Mouse (Mus musculus): ENCODE results near the gene Olfr186. TPM values are rescaled to one million over a fixed set of nuclear protein-coding genes. Genes with fewer than 3 reads are reported as not detected.
"Not testable (repeated sequence)": the region's sequence is repeated elsewhere in the genome, so short reads cannot be mapped to it uniquely, and the experiment has no call there.

Gene Olfr186
- 0.16 TPM in 1 of 2 replicates, not detected in the other for polyA plus RNA-seq (2015; fragmentation: Nextera tagmentation; extraction: Ambion mirVana)

- no peak within 1 kb of the TSS for H3K9ac ChIP-seq
These were observed at the start of gene Olfr186 for GRCm38 (mm10) chr16:59030191-59030590. Gene Olfr186, minus strand, starts transcription at chr16:59030291.

GRCm38 (mm10) chr16:59077905-59078304 lies 47.8 kb upstream of the Olfr186 start, which contains the start of gene Olfr190:
Gene Olfr190, minus strand, starts transcription at chr16:59078005.
- Histone ChIP-seq H3K4me2 (replicated peaks) (no peak within 1 kb of the TSS), H3K36me3 (no peaks in the 10 kb centered on the region), H3K9ac (no peak within 1 kb of the TSS), H3K4me3 (replicated peaks) (no peak within 1 kb of the TSS), H3K27me3 (no peaks in the 10 kb centered on the region), H3K9me3 (replicated peaks) (no peaks in the 10 kb centered on the region), H3K4me1 (no peaks in the 10 kb centered on the region), H3K27ac (replicated peaks) (no peak within 1 kb of the TSS)
- ATAC-seq (ENCODE audit: insufficient number of reproducible peaks, low FRiP score, low TSS enrichment, low read depth): no peak
- WGBS: 86% methylated on average over 5 of the region's 5 CpGs

More at GRCm38 (mm10) chr16:59030191-59030590, at the start of gene Olfr186:
- Histone ChIP-seq H3K27ac (replicated peaks) (no peak within 1 kb of the TSS), H3K9me3 (replicated peaks) (no peaks in the 10 kb centered on the region), H3K4me3 (replicated peaks) (no peak within 1 kb of the TSS), H3K36me3 (no peaks in the 10 kb centered on the region), H3K4me2 (replicated peaks) (no peak within 1 kb of the TSS), H3K27me3 (no peaks in the 10 kb centered on the region), H3K4me1 (no peaks in the 10 kb centered on the region)
- ATAC-seq (ENCODE audit: insufficient number of reproducible peaks, low FRiP score, low TSS enrichment, low read depth): no peak
- WGBS: 87% methylated on average over 4 of the region's 4 CpGs

- Histone ChIP-seq H3K27ac (replicated peaks) (no peak overlapping the region), H3K9me3 (replicated peaks) (no peaks in the 10 kb centered on the region), H3K4me2 (replicated peaks) (no peak overlapping the region)
These were observed 43.4 kb upstream of the Olfr186 start for GRCm38 (mm10) chr16:59073520-59073919.

GRCm38 (mm10) chr16:59071755-59072154 lies 41.7 kb upstream of the Olfr186 start:
- no peaks in the 10 kb centered on the region for H3K27me3 ChIP-seq
- no peak overlapping the region for H3K9ac ChIP-seq
- no peaks in the 10 kb centered on the region for H3K9me3 ChIP-seq (replicated peaks)
- no peaks in the 10 kb centered on the region for H3K36me3 ChIP-seq
- no peak overlapping the region for H3K27ac ChIP-seq (replicated peaks)
- no peaks in the 10 kb centered on the region for H3K4me1 ChIP-seq
- no peak overlapping the region for H3K4me3 ChIP-seq (replicated peaks)
- no peak for ATAC-seq (ENCODE audit: insufficient number of reproducible peaks, low FRiP score, low TSS enrichment, low read depth)
- no peak overlapping the region for H3K4me2 ChIP-seq (replicated peaks)

More at GRCm38 (mm10) chr16:59073520-59073919, 43.4 kb upstream of the Olfr186 start:
- Histone ChIP-seq H3K9ac (no peak overlapping the region), H3K27me3 (no peaks in the 10 kb centered on the region), H3K4me3 (replicated peaks) (no peak overlapping the region), H3K4me1 (no peaks in the 10 kb centered on the region), H3K36me3 (no peaks in the 10 kb centered on the region)
- no peak for ATAC-seq (ENCODE audit: insufficient number of reproducible peaks, low FRiP score, low TSS enrichment, low read depth)
- WGBS: 84% methylated on average over 1 of the region's 1 CpGs

GRCm38 (mm10) chr16:59062411-59062810 lies 32.3 kb upstream of the Olfr186 start:
- H3K4me2 ChIP-seq (replicated peaks); H3K27me3 ChIP-seq; H3K4me3 ChIP-seq (replicated peaks); H3K27ac ChIP-seq (replicated peaks); H3K36me3 ChIP-seq; ATAC-seq (ENCODE audit: insufficient number of reproducible peaks, low FRiP score, low TSS enrichment, low read depth); H3K9ac ChIP-seq; H3K9me3 ChIP-seq (replicated peaks); H3K4me1 ChIP-seq: not testable (repeated sequence)
- WGBS: 68% methylated on average over 3 of the region's 3 CpGs

GRCm38 (mm10) chr16:59049286-59049685 lies 19.2 kb upstream of the Olfr186 start:
- H3K9me3 ChIP-seq (replicated peaks); H3K4me1 ChIP-seq; H3K27ac ChIP-seq (replicated peaks); H3K36me3 ChIP-seq; H3K27me3 ChIP-seq; H3K4me3 ChIP-seq (replicated peaks); H3K4me2 ChIP-seq (replicated peaks); ATAC-seq (ENCODE audit: insufficient number of reproducible peaks, low FRiP score, low TSS enrichment, low read depth); H3K9ac ChIP-seq: not testable (repeated sequence)
- WGBS: 92% methylated on average over 2 of the region's 2 CpGs

GRCm38 (mm10) chr16:59048860-59049259 lies 18.8 kb upstream of the Olfr186 start:
- WGBS: 66% methylated on average over 1 of the region's 1 CpGs
- no peaks in the 10 kb centered on the region for H3K9me3 ChIP-seq (replicated peaks)

GRCm38 (mm10) chr16:59047579-59047978 lies 17.5 kb upstream of the Olfr186 start:
- Histone ChIP-seq H3K36me3 (no peaks in the 10 kb centered on the region), H3K27me3 (no peaks in the 10 kb centered on the region), H3K4me2 (replicated peaks) (no peak overlapping the region), H3K4me3 (replicated peaks) (no peak overlapping the region), H3K27ac (replicated peaks) (no peak overlapping the region), H3K9me3 (replicated peaks) (no peaks in the 10 kb centered on the region), H3K9ac (no peak overlapping the region), H3K4me1 (no peaks in the 10 kb centered on the region)
- ATAC-seq (ENCODE audit: insufficient number of reproducible peaks, low FRiP score, low TSS enrichment, low read depth): no peak
- 65% methylated on average over 4 of the region's 4 CpGs for WGBS

More at GRCm38 (mm10) chr16:59048860-59049259, 18.8 kb upstream of the Olfr186 start:
- no peak overlapping the region for H3K4me3 ChIP-seq (replicated peaks)
- H3K4me2 ChIP-seq (replicated peaks): no peak overlapping the region
- no peak overlapping the region for H3K27ac ChIP-seq (replicated peaks)
- H3K9ac ChIP-seq: no peak overlapping the region
- no peak for ATAC-seq (ENCODE audit: insufficient number of reproducible peaks, low FRiP score, low TSS enrichment, low read depth)
- no peaks in the 10 kb centered on the region for H3K4me1 ChIP-seq
- no peaks in the 10 kb centered on the region for H3K36me3 ChIP-seq
- no peaks in the 10 kb centered on the region for H3K27me3 ChIP-seq

- no peaks in the 10 kb centered on the region for H3K9me3 ChIP-seq (replicated peaks)
- no peaks in the 10 kb centered on the region for H3K4me1 ChIP-seq
- H3K27me3 ChIP-seq: no peaks in the 10 kb centered on the region
- H3K9ac ChIP-seq: no peak overlapping the region
- no peak for ATAC-seq (ENCODE audit: insufficient number of reproducible peaks, low FRiP score, low TSS enrichment, low read depth)
- no peak overlapping the region for H3K4me2 ChIP-seq (replicated peaks)
- no peak overlapping the region for H3K4me3 ChIP-seq (replicated peaks)
- H3K27ac ChIP-seq (replicated peaks): no peak overlapping the region
- H3K36me3 ChIP-seq: no peaks in the 10 kb centered on the region
- 82% methylated on average over 3 of the region's 3 CpGs for WGBS
These were observed 15.7 kb upstream of the Olfr186 start for GRCm38 (mm10) chr16:59045835-59046234.

- no peak for ATAC-seq (ENCODE audit: insufficient number of reproducible peaks, low FRiP score, low TSS enrichment, low read depth)
- 85% methylated on average over 7 of the region's 7 CpGs for WGBS
- Histone ChIP-seq H3K27ac (replicated peaks) (no peak within 1 kb of the TSS), H3K4me2 (replicated peaks) (no peak within 1 kb of the TSS), H3K9ac (no peak within 1 kb of the TSS), H3K9me3 (replicated peaks) (no peaks in the 10 kb centered on the region), H3K4me1 (no peaks in the 10 kb centered on the region), H3K36me3 (no peaks in the 10 kb centered on the region), H3K4me3 (replicated peaks) (no peak within 1 kb of the TSS), H3K27me3 (no peaks in the 10 kb centered on the region)
These were observed 9.6 kb upstream of the Olfr186 start, which contains the start of gene Olfr187 for GRCm38 (mm10) chr16:59039710-59040109. Gene Olfr187, minus strand, starts transcription at chr16:59039767.

- H3K4me2 ChIP-seq (replicated peaks): no peak overlapping the region
- 66% methylated on average over 2 of the region's 2 CpGs for WGBS
- H3K36me3 ChIP-seq: no peaks in the 10 kb centered on the region
- no peaks in the 10 kb centered on the region for H3K27me3 ChIP-seq
- H3K9me3 ChIP-seq (replicated peaks): no peaks in the 10 kb centered on the region
- H3K27ac ChIP-seq (replicated peaks): no peak overlapping the region
- no peak for ATAC-seq (ENCODE audit: insufficient number of reproducible peaks, low FRiP score, low TSS enrichment, low read depth)
- H3K4me1 ChIP-seq: no peaks in the 10 kb centered on the region
- H3K4me3 ChIP-seq (replicated peaks): no peak overlapping the region
- no peak overlapping the region for H3K9ac ChIP-seq
These were observed 16.6 kb downstream of the Olfr186 start for GRCm38 (mm10) chr16:59013357-59014018.

GRCm38 (mm10) chr16:59007146-59007545 lies 22.9 kb downstream of the Olfr186 start:
- H3K4me2 ChIP-seq (replicated peaks): no peak overlapping the region
- no peaks in the 10 kb centered on the region for H3K27me3 ChIP-seq
- ATAC-seq (ENCODE audit: insufficient number of reproducible peaks, low FRiP score, low TSS enrichment, low read depth): no peak
- no peaks in the 10 kb centered on the region for H3K36me3 ChIP-seq
- H3K27ac ChIP-seq (replicated peaks): no peak overlapping the region
- no peaks in the 10 kb centered on the region for H3K9me3 ChIP-seq (replicated peaks)
- H3K4me1 ChIP-seq: no peaks in the 10 kb centered on the region
- no peak overlapping the region for H3K4me3 ChIP-seq (replicated peaks)
- no peak overlapping the region for H3K9ac ChIP-seq

All from embryonic facial prominence, embryonic 15.5 days (tissue).